20 mouse cellular contexts compared by ENCODE assay signal in the genomic region with DNA sequence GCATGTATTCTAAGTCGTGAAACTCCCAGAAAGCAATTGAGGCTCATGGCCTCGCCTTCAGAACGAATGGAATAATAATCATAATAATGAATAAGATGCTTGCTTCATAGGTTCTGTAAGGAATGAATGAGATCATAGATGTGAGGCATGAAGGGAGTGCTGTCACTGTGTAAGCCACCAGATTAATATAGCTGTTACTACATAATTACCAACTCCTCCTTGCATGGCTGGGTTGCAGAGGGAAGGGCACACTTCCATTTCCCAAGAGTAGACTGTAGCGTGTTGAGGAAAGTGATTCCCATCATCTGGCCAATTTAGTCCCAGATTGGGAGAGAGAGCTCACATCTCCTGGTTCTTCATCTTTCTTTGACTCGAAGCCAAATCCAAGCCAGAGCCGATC.
"Had no signal": no experiment of that assay in that cellular context is flagged by ENCODE, and none has a peak within 500 bp of the region (broad histone marks: within the 10 kb centered on the region; RNA-seq: fewer than 3 reads in every experiment).

No protein-coding gene starts in this region.

- H3K27ac ChIP-seq: liver, embryonic 15.5 days; lung, embryonic 15.5 days; midbrain, embryonic 10.5 days; midbrain, embryonic 12.5 days; midbrain, embryonic 15.5 days; neural tube, embryonic 13.5 days; neural tube, embryonic 15.5 days; stomach, embryonic 15.5 days; stomach, postnatal 0 days had no signal

- H3K9ac ChIP-seq: liver, embryonic 15.5 days; liver, postnatal 0 days; lung, embryonic 15.5 days; midbrain, embryonic 12.5 days; midbrain, embryonic 15.5 days; neural tube, embryonic 13.5 days; neural tube, embryonic 15.5 days; stomach, embryonic 15.5 days had no signal

- H3K27me3 ChIP-seq: liver, embryonic 15.5 days; lung, embryonic 15.5 days; midbrain, embryonic 12.5 days; midbrain, embryonic 15.5 days; neural tube, embryonic 13.5 days; neural tube, embryonic 15.5 days; stomach, embryonic 15.5 days had no signal

- H3K9me3 ChIP-seq: liver, embryonic 15.5 days; lung, embryonic 15.5 days; midbrain, embryonic 10.5 days; midbrain, embryonic 12.5 days; midbrain, embryonic 15.5 days; neural tube, embryonic 13.5 days; neural tube, embryonic 15.5 days; stomach, embryonic 15.5 days had no signal

- H3K4me1 ChIP-seq: liver, embryonic 15.5 days; lung, embryonic 15.5 days; midbrain, embryonic 10.5 days; midbrain, embryonic 12.5 days; midbrain, embryonic 15.5 days; neural tube, embryonic 13.5 days; neural tube, embryonic 15.5 days; stomach, embryonic 15.5 days had no signal

- ATAC-seq: liver, postnatal 0 days; lung, postnatal 0 days; midbrain, embryonic 15.5 days had no signal

- H3K4me2 ChIP-seq: liver, embryonic 15.5 days; lung, embryonic 15.5 days; midbrain, embryonic 12.5 days; midbrain, embryonic 15.5 days; neural tube, embryonic 13.5 days; neural tube, embryonic 15.5 days; stomach, embryonic 15.5 days had no signal

- H3K36me3 ChIP-seq: liver, embryonic 15.5 days; lung, embryonic 15.5 days; midbrain, embryonic 10.5 days; midbrain, embryonic 12.5 days; midbrain, embryonic 15.5 days; neural tube, embryonic 13.5 days; neural tube, embryonic 15.5 days; stomach, embryonic 15.5 days had no signal

- DNase-seq: liver, postnatal 0 days; lung, adult 2 months; lung, postnatal 14 days; lung, postnatal 36 days; retina, postnatal 1 day; right cerebral cortex, adult 18-20 months; thymus, adult 2 months; thymus, postnatal 14 days; thymus, postnatal 36 days had no signal

- H3K4me3 ChIP-seq: liver, embryonic 15.5 days; lung, embryonic 15.5 days; midbrain, embryonic 10.5 days; midbrain, embryonic 12.5 days; midbrain, embryonic 15.5 days; myocyte; neural tube, embryonic 13.5 days; neural tube, embryonic 15.5 days; stomach, embryonic 15.5 days had no signal
